Mouse (Mus musculus) thymus, adult 2 months (tissue): Measurements from ENCODE around the gene Slc51a.

Source experiments
- CTCF ChIP-seq: fragments of 200-500 bp; IDR thresholded peaks from 2 replicates; pipeline ENCODE4 v1.5.1; 2012; ENCODE audit warnings: mild to moderate bottlenecking, control low read depth, low read length, moderate library complexity, borderline replicate concordance; ENCODE audit not compliant: control insufficient read depth, poor library complexity, insufficient read depth; ENCODE audit errors: extremely low read depth
- POLR2A ChIP-seq: fragments of 200-500 bp; IDR thresholded peaks from 2 replicates; pipeline ENCODE4 v1.6.1; 2012; ENCODE audit warnings: mild to moderate bottlenecking, low read length, control low read depth, moderate library complexity; ENCODE audit not compliant: control insufficient read depth, poor library complexity, insufficient read depth; ENCODE audit errors: extremely low read depth

- TF ChIP-seq CTCF (no peak), POLR2A (no peak)
Observed at GRCm38 (mm10) chr16:32517785-32518481, 30.3 kb upstream of the Slc51a start.
